Mouse (Mus musculus) embryo, embryonic 9.5 days (tissue): ENCODE measurements around the gene Spata25.
"Not testable (repeated sequence)": the region's sequence is repeated elsewhere in the genome, so short reads cannot be mapped to it uniquely, and the experiment has no call there.

ENCODE experiments used
- DNase-seq: peaks from one replicate; pipeline ENCODE4 v3.0.0-alpha.2; 2017; ENCODE audit errors: extremely low spot score

Gene Spata25

GRCm38 (mm10) chr2:164828437-164828836, at the start of gene Spata25:
Gene Spata25 (minus strand): TSS chr2:164828537.
- DNase-seq: no peak

GRCm38 (mm10) chr2:164877376-164878215, 49.3 kb upstream of the Spata25 start:
- not testable (repeated sequence) for DNase-seq

GRCm38 (mm10) chr2:164875648-164876047, 47.3 kb upstream of the Spata25 start:
- DNase-seq: not testable (repeated sequence)

GRCm38 (mm10) chr2:164874239-164874769, 46.0 kb upstream of the Spata25 start:
- DNase-seq: no peak

GRCm38 (mm10) chr2:164873621-164874020, 45.3 kb upstream of the Spata25 start:
- no peak for DNase-seq

- DNase-seq: no peak
Measured at GRCm38 (mm10) chr2:164871602-164872303, 43.4 kb upstream of the Spata25 start.

- DNase-seq: no peak
Measured at GRCm38 (mm10) chr2:164868491-164868890, 40.2 kb upstream of the Spata25 start.

- no peak for DNase-seq
Measured at GRCm38 (mm10) chr2:164867566-164867965, 39.2 kb upstream of the Spata25 start.

- no peak for DNase-seq
Measured at GRCm38 (mm10) chr2:164866741-164867551, 38.6 kb upstream of the Spata25 start.

GRCm38 (mm10) chr2:164864593-164864992, 36.3 kb upstream of the Spata25 start:
- no peak for DNase-seq

GRCm38 (mm10) chr2:164863411-164863810, 35.1 kb upstream of the Spata25 start:
- DNase-seq: not testable (repeated sequence)

- no peak for DNase-seq
Measured at GRCm38 (mm10) chr2:164862179-164862861, 34.0 kb upstream of the Spata25 start.

GRCm38 (mm10) chr2:164861094-164861493, 32.8 kb upstream of the Spata25 start:
- DNase-seq: no peak

GRCm38 (mm10) chr2:164859640-164860432, 31.5 kb upstream of the Spata25 start:
- DNase-seq: no peak

GRCm38 (mm10) chr2:164859155-164859554, 30.8 kb upstream of the Spata25 start:
- DNase-seq: no peak

GRCm38 (mm10) chr2:164857842-164858553, 29.7 kb upstream of the Spata25 start:
- DNase-seq: no peak

- peak; percentile 84 for DNase-seq
Measured at GRCm38 (mm10) chr2:164857101-164857821, 28.9 kb upstream of the Spata25 start, which contains the start of gene Pltp. Gene Pltp (minus strand): TSS chr2:164857711.

GRCm38 (mm10) chr2:164856309-164857100, 28.2 kb upstream of the Spata25 start:
- peak; percentile 42 for DNase-seq
